In genomic region chr14:11623576-11623975, GRCm38 (mm10) we compare ENCODE assay signal across 26 mouse cellular contexts.
"Had no signal": no experiment of that assay in that cellular context is flagged by ENCODE, and none has a peak within 500 bp of the region (broad histone marks: within the 10 kb centered on the region; RNA-seq: fewer than 3 reads in every experiment).

No protein-coding gene starts in this region.

- H3K27ac ChIP-seq: gastrocnemius, adult 2 months; heart, embryonic 10.5 days; hindbrain, embryonic 10.5 days; hindbrain, embryonic 12.5 days; hindbrain, embryonic 14.5 days; intestine, embryonic 15.5 days; layer of hippocampus, adult 2 months; limb, embryonic 13.5 days; limb, embryonic 15.5 days; liver, embryonic 12.5 days; liver, embryonic 14.5 days had no signal

- H3K9me3 ChIP-seq: heart, embryonic 10.5 days; heart, embryonic 12.5 days; hindbrain, embryonic 10.5 days; hindbrain, embryonic 12.5 days; intestine, embryonic 15.5 days; limb, embryonic 13.5 days; limb, embryonic 15.5 days; liver, embryonic 12.5 days had no signal

- H3K4me1 ChIP-seq: intestine, embryonic 15.5 days; liver, embryonic 12.5 days had no signal

- ATAC-seq: hindbrain, embryonic 16.5 days; inflammation-experienced regulatory T-cells, adult 6 months; intestine, embryonic 15.5 days; intestine, postnatal 0 days; liver, embryonic 12.5 days had no signal

- H3K4me3 ChIP-seq: gastrocnemius, adult 2 months; heart, embryonic 10.5 days; heart, embryonic 12.5 days; hindbrain, embryonic 10.5 days; hindbrain, embryonic 12.5 days; intestine, embryonic 15.5 days; layer of hippocampus, adult 2 months; limb, embryonic 13.5 days; limb, embryonic 15.5 days; liver, embryonic 12.5 days had no signal

- DNase-seq: gastrocnemius, adult 2 months; gastrocnemius, postnatal 10 days; gastrocnemius, postnatal 25 days; heart, adult 18-20 months; heart, postnatal 10 days; heart, postnatal 4 days; kidney, adult 18-20 months; kidney, adult 8-10 months; kidney, postnatal 10 days; kidney, postnatal 25 days; kidney, postnatal 4 days; layer of hippocampus, postnatal 36 days had no signal

- H3K27me3 ChIP-seq: heart, embryonic 12.5 days; hindbrain, embryonic 12.5 days; intestine, embryonic 15.5 days; limb, embryonic 13.5 days; limb, embryonic 15.5 days; liver, embryonic 12.5 days had no signal

- H3K9ac ChIP-seq: heart, embryonic 12.5 days; hindbrain, embryonic 12.5 days; hindbrain, embryonic 14.5 days; intestine, embryonic 15.5 days; limb, embryonic 13.5 days; limb, embryonic 15.5 days; liver, embryonic 12.5 days; liver, embryonic 14.5 days had no signal

- H3K36me3 ChIP-seq: heart, embryonic 10.5 days; heart, embryonic 12.5 days; hindbrain, embryonic 10.5 days; hindbrain, embryonic 12.5 days; intestine, embryonic 15.5 days; limb, embryonic 13.5 days; limb, embryonic 15.5 days; liver, embryonic 12.5 days had no signal

- H3K4me2 ChIP-seq: heart, embryonic 12.5 days; hindbrain, embryonic 12.5 days; hindbrain, embryonic 14.5 days; intestine, embryonic 15.5 days; limb, embryonic 13.5 days; limb, embryonic 15.5 days; liver, embryonic 12.5 days had no signal
